Mouse (Mus musculus) midbrain, embryonic 12.5 days (tissue): Measurements from ENCODE around the gene Thoc7. TPM values are rescaled to one million over a fixed set of nuclear protein-coding genes. Genes with fewer than 3 reads are reported as not detected.
"Not testable (repeated sequence)": the region's sequence is repeated elsewhere in the genome, so short reads cannot be mapped to it uniquely, and the experiment has no call there.

ENCODE experiments used
- ATAC-seq: fragments of 200-750 bp; cut with Nextera tagmentation; 2 replicates; pipeline ENCODE4 v1.8.0; 2017; ENCODE audit warnings: low read depth, moderate TSS enrichment, moderate library complexity; ENCODE audit not compliant: low FRiP score
- H3K27ac ChIP-seq: fragments of 300-500 bp; sonication (generic); replicated peaks from 2 replicates; pipeline ENCODE4 v1.5.1; 2016; ENCODE audit warnings: mild to moderate bottlenecking
- H3K27me3 ChIP-seq: fragments of 300-500 bp; sonication (generic); 2 replicates; pipeline ENCODE4 v1.6.1; 2016; ENCODE audit warnings: mild to moderate bottlenecking
- H3K36me3 ChIP-seq: fragments of 300-500 bp; sonication (generic); 2 replicates; pipeline ENCODE4 v1.6.1; 2016
- H3K4me1 ChIP-seq: fragments of 300-500 bp; sonication (generic); 2 replicates; pipeline ENCODE4 v1.6.1; 2016
- H3K4me2 ChIP-seq: fragments of 300-500 bp; sonication (generic); replicated peaks from 2 replicates; pipeline ENCODE4 v1.6.1; 2016; ENCODE audit warnings: mild to moderate bottlenecking, moderate library complexity
- H3K4me3 ChIP-seq: fragments of 300-500 bp; sonication (generic); 2 replicates; pipeline ENCODE4 v1.5.1; 2016; ENCODE audit warnings: mild to moderate bottlenecking
- H3K9ac ChIP-seq: fragments of 300-500 bp; sonication (generic); replicated peaks from 2 replicates; pipeline ENCODE4 v1.6.1; 2016; ENCODE audit warnings: mild to moderate bottlenecking, moderate library complexity
- H3K9me3 ChIP-seq: fragments of 300-500 bp; sonication (generic); 2 replicates; pipeline ENCODE4 v1.6.1; 2016; ENCODE audit warnings: mild to moderate bottlenecking
- WGBS: fragments of 180-500 bp; shearing (Covaris S2); methylation state at CpG from one replicate; pipeline ENCODE4 v1.1.7; 2016; 5-methylcytosine and 5-hydroxymethylcytosine counted together
- polyA plus RNA-seq: library from polyadenylated mRNA; unstranded; fragments of >200 nt; fragmentation: Nextera tagmentation; extraction: Ambion mirVana; gene quantifications from 2 replicates; pipeline ENCODE4 v1.2.1, GENCODE M21; 2016

Thoc7 gene
- polyA plus RNA-seq, 1 experiment from 2014 or later: 201 TPM

DNA sequence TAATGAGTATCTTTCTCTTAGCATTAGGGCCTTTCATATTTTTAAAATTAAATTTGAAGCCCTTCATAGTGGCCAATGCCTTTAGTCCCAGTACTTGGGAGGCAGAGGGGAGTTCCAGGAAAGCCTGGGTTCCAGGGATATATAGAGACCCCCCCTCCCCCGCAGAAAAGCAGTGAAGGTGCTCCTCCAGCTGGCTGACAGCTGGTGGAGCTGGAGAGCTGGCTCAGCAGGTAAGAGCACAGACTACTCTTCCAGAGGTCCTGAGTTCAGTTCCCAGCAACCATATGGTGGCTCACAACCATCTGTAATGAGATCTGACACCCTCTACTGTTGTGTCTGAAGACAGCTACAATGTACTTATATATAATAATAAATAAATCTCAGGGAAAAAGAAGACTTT, 6.0 kb upstream of the Thoc7 start:
- Histone ChIP-seq H3K4me1 (0 out of 2 replicates have a peak, but pooled peaks cover 5% of the 10 kb centered on the region), H3K4me2 (no peak overlapping the region), H3K36me3 (no peaks in the 10 kb centered on the region), H3K27me3 (no peaks in the 10 kb centered on the region), H3K9me3 (no peaks in the 10 kb centered on the region), H3K27ac (no peak overlapping the region), H3K9ac (no peak overlapping the region), H3K4me3 (no peak overlapping the region)
- WGBS: 52% methylated on average over 1 of the region's 1 CpGs
- ATAC-seq: no peak

GRCm38 (mm10) chr14:13963527-13963926, 1.9 kb upstream of the Thoc7 start:
- no peak overlapping the region for H3K4me3 ChIP-seq
- H3K27me3 ChIP-seq: no peaks in the 10 kb centered on the region
- no peak overlapping the region for H3K4me2 ChIP-seq
- ATAC-seq: no peak
- 76% methylated on average over 1 of the region's 1 CpGs for WGBS
- no peak overlapping the region for H3K9ac ChIP-seq
- no peaks in the 10 kb centered on the region for H3K36me3 ChIP-seq
- no peak overlapping the region for H3K27ac ChIP-seq
- no peaks in the 10 kb centered on the region for H3K9me3 ChIP-seq
- peaks cover 12% of the 10 kb centered on the region for H3K4me1 ChIP-seq

DNA sequence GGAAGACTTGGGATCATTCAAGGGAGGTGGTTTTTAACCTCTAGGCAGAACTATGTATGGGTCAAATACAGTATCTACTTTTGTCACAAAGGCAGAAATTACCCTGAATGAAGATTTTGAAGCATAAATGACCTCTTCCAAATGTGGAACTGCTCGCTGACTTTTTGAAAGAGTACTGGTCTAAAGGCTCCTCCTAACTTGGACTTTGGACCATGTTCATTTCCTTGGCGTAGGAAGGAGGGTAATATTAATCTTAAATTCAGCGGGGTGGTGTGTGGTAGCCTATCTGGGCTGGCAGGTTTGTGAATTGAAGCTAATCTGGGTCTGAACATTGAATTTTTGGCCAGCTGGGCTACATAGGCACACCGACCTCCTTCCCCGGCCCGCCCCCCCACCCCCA, 824 bp upstream of the Thoc7 start:
- peaks cover 17% of the 10 kb centered on the region for H3K4me1 ChIP-seq
- H3K27ac ChIP-seq: no peak overlapping the region
- H3K4me2 ChIP-seq: no peak overlapping the region
- no peaks in the 10 kb centered on the region for H3K9me3 ChIP-seq
- H3K36me3 ChIP-seq: no peaks in the 10 kb centered on the region
- no peak overlapping the region for H3K4me3 ChIP-seq
- H3K27me3 ChIP-seq: no peaks in the 10 kb centered on the region
- H3K9ac ChIP-seq: no peak overlapping the region
- no peak for ATAC-seq
- 91% methylated on average over 6 of the region's 6 CpGs for WGBS

DNA sequence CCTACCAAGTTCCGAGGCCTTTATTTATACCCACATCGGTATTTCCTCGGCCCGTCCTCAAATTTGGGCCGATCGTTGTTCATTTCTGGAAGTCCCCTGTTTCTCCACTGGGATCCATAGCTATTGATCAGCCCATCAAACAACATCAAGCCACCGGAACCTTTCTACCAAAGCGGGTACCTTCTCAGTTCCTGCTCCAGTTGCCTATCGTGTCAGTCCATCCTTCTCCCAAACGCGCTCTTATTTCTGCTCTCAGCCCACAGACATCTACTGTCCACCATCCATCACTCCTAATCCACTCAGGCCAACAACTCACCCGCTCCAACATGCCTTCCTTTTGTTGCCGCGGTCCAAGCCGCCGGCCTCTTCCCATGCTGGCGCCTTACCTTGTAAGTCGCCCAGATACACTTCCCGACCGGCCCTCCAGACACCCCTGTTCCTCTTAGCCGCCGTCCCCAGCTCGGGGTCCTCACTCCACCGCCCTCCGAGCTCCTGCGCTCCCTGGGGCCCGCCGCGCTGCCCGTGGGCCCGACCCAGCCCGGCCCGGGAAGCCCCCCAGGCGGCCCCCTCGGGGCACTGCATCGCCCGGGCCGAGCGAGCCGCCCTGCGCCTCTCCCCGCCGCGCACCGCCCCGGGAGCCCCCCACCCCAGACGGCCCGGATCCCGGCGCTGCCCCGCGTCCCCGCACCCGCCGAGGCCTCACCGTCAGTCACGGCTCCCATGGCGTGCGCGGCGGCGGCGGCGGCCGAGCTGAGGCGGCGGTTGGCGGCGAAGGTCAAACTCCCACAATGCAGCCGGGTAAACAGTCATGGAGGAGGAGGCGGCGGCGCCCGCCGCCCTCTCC, 948 bp downstream of the Thoc7 start:
- no peaks in the 10 kb centered on the region for H3K9me3 ChIP-seq
- under 1% methylated on average over 38 of the region's 75 CpGs for WGBS
- peaks cover 5% of the 10 kb centered on the region for H3K36me3 ChIP-seq
- H3K27ac ChIP-seq: peak overlapping the region; percentile 90
- no peaks in the 10 kb centered on the region for H3K27me3 ChIP-seq
- peak; percentile 91 for ATAC-seq
- H3K4me3 ChIP-seq: peak overlapping the region; percentile 93
- peaks cover 17% of the 10 kb centered on the region for H3K4me1 ChIP-seq
- peak overlapping the region; percentile 98 for H3K9ac ChIP-seq
- H3K4me2 ChIP-seq: peak overlapping the region; percentile 59

DNA sequence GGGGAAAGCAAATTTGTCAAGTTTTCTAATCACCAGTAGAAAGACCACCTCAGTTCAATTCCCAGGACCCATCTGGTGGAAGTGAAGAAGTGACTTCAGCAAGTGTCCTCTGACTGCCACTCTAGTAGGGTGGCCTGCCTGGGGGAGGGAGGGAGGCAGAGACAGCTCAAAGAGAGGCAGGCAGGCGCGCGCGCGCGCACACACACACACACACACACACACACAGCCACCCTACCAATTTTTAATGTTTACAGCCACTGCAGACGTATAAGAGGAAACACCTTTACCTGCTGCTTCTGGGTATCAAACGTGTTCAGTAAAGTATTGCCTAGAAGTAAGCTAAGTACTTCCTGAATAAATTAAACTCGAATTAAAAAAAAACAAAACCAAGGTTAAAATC, 1.6 kb downstream of the Thoc7 start:
- peak overlapping the region; percentile 90 for H3K27ac ChIP-seq
- H3K9me3 ChIP-seq: no peaks in the 10 kb centered on the region
- H3K4me3 ChIP-seq: peak overlapping the region; percentile 93
- peak; percentile 41 for ATAC-seq
- H3K4me1 ChIP-seq: peaks cover 17% of the 10 kb centered on the region
- H3K4me2 ChIP-seq: peak overlapping the region; percentile 59
- peaks cover 11% of the 10 kb centered on the region for H3K36me3 ChIP-seq
- under 1% methylated on average over 9 of the region's 9 CpGs for WGBS
- H3K27me3 ChIP-seq: no peaks in the 10 kb centered on the region
- H3K9ac ChIP-seq: peak overlapping the region; percentile 98

- H3K9me3 ChIP-seq, H3K27ac ChIP-seq, H3K27me3 ChIP-seq, H3K9ac ChIP-seq, H3K4me2 ChIP-seq, ATAC-seq, H3K4me1 ChIP-seq, H3K4me3 ChIP-seq: not testable (repeated sequence)
- WGBS: 95% methylated on average over 3 of the region's 3 CpGs
- H3K36me3 ChIP-seq: peaks cover 58% of the 10 kb centered on the region
These were observed 9.5 kb downstream of the Thoc7 start for GRCm38 (mm10) chr14:13952151-13952550.

DNA sequence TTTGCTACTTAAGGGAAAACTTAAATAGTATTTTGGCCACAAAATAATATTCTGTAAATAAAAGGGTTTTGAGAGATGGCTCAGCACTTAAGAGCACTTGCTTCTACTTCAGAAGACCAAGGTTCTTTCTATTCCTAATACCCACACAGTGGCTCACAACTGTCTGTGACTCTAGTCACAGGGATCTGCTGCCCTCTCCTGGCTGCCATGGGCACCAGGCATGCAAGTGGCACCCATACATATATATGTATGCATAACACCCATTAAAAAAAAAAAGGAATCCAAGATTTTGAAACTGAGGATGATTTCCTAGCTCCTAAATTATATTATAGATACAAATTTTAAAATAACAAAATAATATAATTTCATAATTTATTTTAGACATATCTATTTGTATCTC, 11.3 kb downstream of the Thoc7 start:
- Histone ChIP-seq H3K36me3 (peaks cover 51% of the 10 kb centered on the region), H3K27ac (no peak overlapping the region), H3K4me2 (no peak overlapping the region), H3K4me3 (no peak overlapping the region), H3K27me3 (no peaks in the 10 kb centered on the region), H3K9ac (no peak overlapping the region), H3K4me1 (no peaks in the 10 kb centered on the region), H3K9me3 (no peaks in the 10 kb centered on the region)
- ATAC-seq: 0 out of 2 replicates have a peak, but pooled peaks have one; percentile 41

GRCm38 (mm10) chr14:13948345-13948744, 13.3 kb downstream of the Thoc7 start:
- peaks cover 47% of the 10 kb centered on the region for H3K36me3 ChIP-seq

GRCm38 (mm10) chr14:13944686-13945085, 17.0 kb downstream of the Thoc7 start:
- ATAC-seq: no peak
- no peaks in the 10 kb centered on the region for H3K27me3 ChIP-seq
- no peak overlapping the region for H3K27ac ChIP-seq
- no peak overlapping the region for H3K4me3 ChIP-seq
- no peak overlapping the region for H3K9ac ChIP-seq
- WGBS: 92% methylated on average over 4 of the region's 4 CpGs
- H3K9me3 ChIP-seq: no peaks in the 10 kb centered on the region
- H3K36me3 ChIP-seq: peaks cover 24% of the 10 kb centered on the region
- no peaks in the 10 kb centered on the region for H3K4me1 ChIP-seq
- H3K4me2 ChIP-seq: no peak overlapping the region

More at GRCm38 (mm10) chr14:13948345-13948744, 13.3 kb downstream of the Thoc7 start:
- no peak for ATAC-seq
- no peak overlapping the region for H3K4me2 ChIP-seq
- H3K27ac ChIP-seq: no peak overlapping the region
- H3K9me3 ChIP-seq: no peaks in the 10 kb centered on the region
- 89% methylated on average over 7 of the region's 7 CpGs for WGBS
- no peaks in the 10 kb centered on the region for H3K27me3 ChIP-seq
- no peak overlapping the region for H3K4me3 ChIP-seq
- no peak overlapping the region for H3K9ac ChIP-seq
- H3K4me1 ChIP-seq: no peaks in the 10 kb centered on the region

GRCm38 (mm10) chr14:13934052-13934371, 27.6 kb downstream of the Thoc7 start:
- 0 out of 2 replicates have a peak, but pooled peaks cover 5% of the 10 kb centered on the region for H3K9me3 ChIP-seq
- no peaks in the 10 kb centered on the region for H3K36me3 ChIP-seq
- H3K4me2 ChIP-seq: peak overlapping the region; percentile 52
- H3K4me3 ChIP-seq: no peak overlapping the region
- no peak overlapping the region for H3K27ac ChIP-seq
- H3K4me1 ChIP-seq: peaks cover 4% of the 10 kb centered on the region
- H3K9ac ChIP-seq: peak overlapping the region; percentile 35; the same call in 1 of the 2 replicates
- peak; percentile 49; the same call in 1 of the 2 replicates for ATAC-seq
- no peaks in the 10 kb centered on the region for H3K27me3 ChIP-seq
- WGBS: 50% methylated on average over 5 of the region's 5 CpGs

- WGBS: 33% methylated on average over 30 of the region's 31 CpGs
These were observed 28.2 kb downstream of the Thoc7 start for GRCm38 (mm10) chr14:13933290-13934051.

GRCm38 (mm10) chr14:13917630-13918029, 44.0 kb downstream of the Thoc7 start:
- H3K9me3 ChIP-seq: no peaks in the 10 kb centered on the region
- 43% methylated on average over 3 of the region's 3 CpGs for WGBS
- no peaks in the 10 kb centered on the region for H3K27me3 ChIP-seq
- peak; percentile 73; the same call in 1 of the 2 replicates for ATAC-seq
- H3K4me2 ChIP-seq: no peak overlapping the region
- H3K4me1 ChIP-seq: no peaks in the 10 kb centered on the region
- no peak overlapping the region for H3K27ac ChIP-seq
- no peak overlapping the region for H3K4me3 ChIP-seq
- H3K9ac ChIP-seq: no peak overlapping the region
- no peaks in the 10 kb centered on the region for H3K36me3 ChIP-seq

More at GRCm38 (mm10) chr14:13933290-13934051, 28.2 kb downstream of the Thoc7 start:
- ATAC-seq: peak; percentile 78
- peaks cover 4% of the 10 kb centered on the region for H3K4me1 ChIP-seq
- H3K27me3 ChIP-seq: no peaks in the 10 kb centered on the region
- no peak overlapping the region for H3K27ac ChIP-seq
- peak overlapping the region; percentile 52 for H3K4me2 ChIP-seq
- H3K36me3 ChIP-seq: no peaks in the 10 kb centered on the region
- peak overlapping the region; percentile 35 for H3K9ac ChIP-seq
- H3K4me3 ChIP-seq: peak overlapping the region; percentile 30
- H3K9me3 ChIP-seq: 0 out of 2 replicates have a peak, but pooled peaks cover 5% of the 10 kb centered on the region
